Mouse (Mus musculus) limb, embryonic 11.5 days (tissue): ENCODE data around the gene Adgrl2. TPM values are rescaled to one million over a fixed set of nuclear protein-coding genes. Genes with fewer than 3 reads are reported as not detected.

Experiments
- ATAC-seq: fragments of 200-750 bp; cut with Nextera tagmentation; 2 replicates; pipeline ENCODE4 v1.8.0; 2017; ENCODE audit warnings: low read depth; ENCODE audit not compliant: insufficient number of reproducible peaks, low FRiP score, low TSS enrichment
- DNase-seq: peaks from one replicate; pipeline ENCODE4 v3.0.0-alpha.2; 2015; ENCODE audit warnings: low spot score
- H3K27ac ChIP-seq: fragments of 300-500 bp; sonication (generic); replicated peaks from 2 replicates; pipeline ENCODE4 v1.5.1; 2014; ENCODE audit warnings: low read depth, mild to moderate bottlenecking, low read length
- H3K27me3 ChIP-seq: fragments of 300-500 bp; sonication (generic); 2 replicates; pipeline ENCODE4 v1.6.1; 2014; ENCODE audit warnings: mild to moderate bottlenecking, low read length, mixed read lengths; ENCODE audit not compliant: control insufficient read depth, insufficient read depth
- H3K36me3 ChIP-seq: fragments of 300-500 bp; sonication (generic); 2 replicates; pipeline ENCODE4 v1.6.1; 2014; ENCODE audit warnings: mild to moderate bottlenecking, low read length, moderate library complexity, mixed read lengths; ENCODE audit not compliant: control insufficient read depth, insufficient read depth
- H3K4me1 ChIP-seq: fragments of 300-500 bp; sonication (generic); 2 replicates; pipeline ENCODE4 v1.6.1; 2014; ENCODE audit warnings: low read length, mixed read lengths; ENCODE audit not compliant: control insufficient read depth, insufficient read depth
- H3K4me2 ChIP-seq: fragments of 300-500 bp; sonication (generic); 2 replicates; pipeline ENCODE4 v1.6.1; 2014; ENCODE audit warnings: low read depth, mild to moderate bottlenecking, moderate library complexity; ENCODE audit not compliant: severe bottlenecking
- H3K4me3 ChIP-seq: fragments of 300-500 bp; sonication (generic); 2 replicates; pipeline ENCODE4 v1.5.1; 2014; ENCODE audit warnings: low read depth, low read length
- H3K9ac ChIP-seq: fragments of 300-500 bp; sonication (generic); 2 replicates; pipeline ENCODE4 v1.6.1; 2014; ENCODE audit warnings: mild to moderate bottlenecking, low read length
- H3K9me3 ChIP-seq: fragments of 300-500 bp; sonication (generic); 2 replicates; pipeline ENCODE4 v1.6.1; 2016; ENCODE audit warnings: low read length; ENCODE audit not compliant: control insufficient read depth
- WGBS: fragments of 180-500 bp; shearing (Covaris S2); extraction: QIAGEN DNeasy Blood & Tissue Kit; methylation state at CpG from one replicate; pipeline ENCODE4 v1.1.7; 2014; 5-methylcytosine and 5-hydroxymethylcytosine counted together
- polyA plus RNA-seq: library from polyadenylated mRNA; unstranded; fragments of >200 nt; fragmentation: Nextera tagmentation; extraction: Ambion mirVana; gene quantifications from 2 replicates; pipeline ENCODE4 v1.2.1, GENCODE M21; 2014

Gene Adgrl2
- polyA plus RNA-seq, 1 experiment from 2014 or later, result 87.9 TPM

GRCm38 (mm10) chr3:148872563-148872962 is 117.8 kb downstream of the Adgrl2 start:
- H3K4me3 ChIP-seq, result no peak overlapping the region
- no peak overlapping the region for H3K27ac ChIP-seq
- ATAC-seq, result no peak
- peaks cover 4% of the 10 kb centered on the region for H3K36me3 ChIP-seq
- no peak overlapping the region for H3K9ac ChIP-seq
- 52% methylated on average over 5 of the region's 5 CpGs for WGBS
- no peaks in the 10 kb centered on the region for H3K4me1 ChIP-seq
- no peaks in the 10 kb centered on the region for H3K9me3 ChIP-seq
- H3K27me3 ChIP-seq, result no peaks in the 10 kb centered on the region
- no peak for DNase-seq
- H3K4me2 ChIP-seq, result no peak overlapping the region

GRCm38 (mm10) chr3:148871792-148872464 is 118.4 kb downstream of the Adgrl2 start:
- Histone ChIP-seq H3K9me3 (no peaks in the 10 kb centered on the region), H3K36me3 (peaks cover 4% of the 10 kb centered on the region), H3K27ac (no peak overlapping the region), H3K9ac (no peak overlapping the region), H3K4me2 (no peak overlapping the region), H3K4me3 (no peak overlapping the region), H3K4me1 (no peaks in the 10 kb centered on the region), H3K27me3 (no peaks in the 10 kb centered on the region)
- DNase-seq (no peak), ATAC-seq (no peak)
- WGBS, result 81% methylated on average over 5 of the region's 5 CpGs

GRCm38 (mm10) chr3:148867618-148868017 is 122.7 kb downstream of the Adgrl2 start:
- Histone ChIP-seq H3K27ac (no peak overlapping the region), H3K4me1 (0 out of 2 replicates have a peak, but pooled peaks cover 3% of the 10 kb centered on the region), H3K9me3 (no peaks in the 10 kb centered on the region), H3K9ac (no peak overlapping the region), H3K36me3 (peaks cover 6% of the 10 kb centered on the region), H3K4me2 (no peak overlapping the region), H3K27me3 (no peaks in the 10 kb centered on the region), H3K4me3 (no peak overlapping the region)
- DNase-seq (no peak), ATAC-seq (no peak)
- WGBS, result 44% methylated on average over 8 of the region's 8 CpGs

- Histone ChIP-seq H3K36me3 (peaks cover 3% of the 10 kb centered on the region), H3K9me3 (no peaks in the 10 kb centered on the region), H3K4me2 (no peak overlapping the region), H3K27ac (no peak overlapping the region), H3K9ac (no peak overlapping the region), H3K4me3 (no peak overlapping the region), H3K4me1 (0 out of 2 replicates have a peak, but pooled peaks cover 3% of the 10 kb centered on the region), H3K27me3 (no peaks in the 10 kb centered on the region)
- DNase-seq (no peak), ATAC-seq (no peak)
- 91% methylated on average over 5 of the region's 5 CpGs for WGBS
Measured at GRCm38 (mm10) chr3:148866633-148867032, 123.7 kb downstream of the Adgrl2 start.

GRCm38 (mm10) chr3:148866053-148866452 is 124.3 kb downstream of the Adgrl2 start:
- Histone ChIP-seq H3K9me3 (no peaks in the 10 kb centered on the region), H3K9ac (no peak overlapping the region), H3K36me3 (peaks cover 2% of the 10 kb centered on the region; the same call in 1 of the 2 replicates), H3K27ac (no peak overlapping the region), H3K4me3 (no peak overlapping the region), H3K27me3 (no peaks in the 10 kb centered on the region), H3K4me2 (no peak overlapping the region), H3K4me1 (0 out of 2 replicates have a peak, but pooled peaks cover 3% of the 10 kb centered on the region)
- DNase-seq, result no peak
- no peak for ATAC-seq
- 90% methylated on average over 7 of the region's 7 CpGs for WGBS

- Histone ChIP-seq H3K4me1 (0 out of 2 replicates have a peak, but pooled peaks cover 3% of the 10 kb centered on the region), H3K4me2 (no peak overlapping the region), H3K36me3 (peaks cover 2% of the 10 kb centered on the region; the same call in 1 of the 2 replicates), H3K9me3 (no peaks in the 10 kb centered on the region), H3K4me3 (no peak overlapping the region), H3K27me3 (no peaks in the 10 kb centered on the region), H3K27ac (no peak overlapping the region), H3K9ac (no peak overlapping the region)
- ATAC-seq (no peak), DNase-seq (no peak)
- WGBS, result 86% methylated on average over 7 of the region's 7 CpGs
Measured at GRCm38 (mm10) chr3:148865234-148865633, 125.1 kb downstream of the Adgrl2 start.

- H3K27ac ChIP-seq, result no peak overlapping the region
- no peak overlapping the region for H3K4me2 ChIP-seq
- ATAC-seq (no peak), DNase-seq (no peak)
- H3K27me3 ChIP-seq, result no peaks in the 10 kb centered on the region
- H3K9me3 ChIP-seq, result no peaks in the 10 kb centered on the region
- H3K4me1 ChIP-seq, result 0 out of 2 replicates have a peak, but pooled peaks cover 3% of the 10 kb centered on the region
- no peak overlapping the region for H3K9ac ChIP-seq
- WGBS, result 32% methylated on average over 7 of the region's 7 CpGs
- H3K36me3 ChIP-seq, result peaks cover 10% of the 10 kb centered on the region
- no peak overlapping the region for H3K4me3 ChIP-seq
Measured at GRCm38 (mm10) chr3:148861860-148862259, 128.5 kb downstream of the Adgrl2 start.

GRCm38 (mm10) chr3:148854306-148854910 is 135.9 kb downstream of the Adgrl2 start:
- peaks cover 17% of the 10 kb centered on the region for H3K36me3 ChIP-seq
- ATAC-seq, result no peak
- no peak for DNase-seq
- no peak overlapping the region for H3K4me2 ChIP-seq
- no peaks in the 10 kb centered on the region for H3K9me3 ChIP-seq
- H3K27ac ChIP-seq, result no peak overlapping the region
- no peak overlapping the region for H3K9ac ChIP-seq
- WGBS, result 57% methylated on average over 12 of the region's 12 CpGs
- H3K27me3 ChIP-seq, result no peaks in the 10 kb centered on the region
- no peaks in the 10 kb centered on the region; the same call in 1 of the 2 replicates for H3K4me1 ChIP-seq
- H3K4me3 ChIP-seq, result no peak overlapping the region
